Mouse (Mus musculus): ENCODE data around the gene Ppp4r4. TPM values are rescaled to one million over a fixed set of nuclear protein-coding genes. Genes with fewer than 3 reads are reported as not detected.
"Not testable (repeated sequence)": the region's sequence is repeated elsewhere in the genome, so short reads cannot be mapped to it uniquely, and the experiment has no call there.

Gene Ppp4r4
- polyA plus RNA-seq, 1 experiment from 2014 or later, result 1.0 TPM

DNA sequence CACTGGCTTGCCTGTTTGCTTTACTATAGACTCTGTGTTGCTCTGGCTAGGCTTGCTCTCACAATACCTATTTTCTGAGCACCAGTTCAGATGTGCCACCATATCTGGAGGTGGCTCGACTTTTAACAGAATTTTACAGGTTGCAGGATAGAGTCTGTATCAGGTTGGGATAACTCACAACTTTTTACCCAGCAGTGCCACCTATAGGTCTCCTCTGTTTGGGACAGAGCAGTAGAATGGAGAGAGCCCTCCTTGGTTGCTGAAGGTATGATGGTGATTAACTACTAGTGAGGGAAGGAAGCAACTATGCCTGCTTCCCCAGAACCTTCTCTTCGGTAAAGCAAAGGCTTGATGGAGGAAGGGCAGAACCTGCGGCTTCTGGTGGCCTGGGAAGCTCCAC lies 35.0 kb downstream of the Ppp4r4 start:
- ATAC-seq (ENCODE audit: insufficient read depth), result no peak
- H3K27ac ChIP-seq (replicated peaks), result no peak overlapping the region
- WGBS (ENCODE audit: insufficient replicate concordance), result 45% methylated on average over 3 of the region's 3 CpGs

DNA sequence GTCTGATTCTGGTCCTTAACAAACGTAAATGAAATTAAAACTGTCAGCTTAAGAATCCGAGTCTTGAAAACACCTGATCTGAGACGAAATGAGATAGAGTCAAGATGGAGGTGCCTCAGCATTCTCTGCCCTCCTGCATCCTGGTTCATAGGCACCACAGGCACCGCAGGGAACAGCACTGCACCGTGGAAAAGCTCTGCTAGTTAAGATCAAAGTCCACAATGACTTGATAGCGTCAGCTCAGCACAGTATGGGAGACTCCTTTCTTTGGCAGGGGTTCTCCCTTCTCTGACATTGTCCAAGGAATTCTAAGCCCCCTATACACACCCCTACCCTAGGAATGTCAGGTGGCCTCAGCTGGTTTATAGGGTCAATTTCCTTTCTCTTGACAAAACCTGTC lies 37.6 kb downstream of the Ppp4r4 start:
- H3K27me3 ChIP-seq, result no peaks in the 10 kb centered on the region

More for the DNA sequence above, 35.0 kb downstream of the Ppp4r4 start:
- no peak overlapping the region for H3K9ac ChIP-seq
- no peaks in the 10 kb centered on the region for H3K36me3 ChIP-seq (replicated peaks)
- no peaks in the 10 kb centered on the region for H3K4me1 ChIP-seq (replicated peaks)
- no peaks in the 10 kb centered on the region for H3K27me3 ChIP-seq
- no peak overlapping the region for H3K4me2 ChIP-seq
- no peak overlapping the region for H3K4me3 ChIP-seq (replicated peaks)
- H3K9me3 ChIP-seq (replicated peaks), result no peaks in the 10 kb centered on the region

DNA sequence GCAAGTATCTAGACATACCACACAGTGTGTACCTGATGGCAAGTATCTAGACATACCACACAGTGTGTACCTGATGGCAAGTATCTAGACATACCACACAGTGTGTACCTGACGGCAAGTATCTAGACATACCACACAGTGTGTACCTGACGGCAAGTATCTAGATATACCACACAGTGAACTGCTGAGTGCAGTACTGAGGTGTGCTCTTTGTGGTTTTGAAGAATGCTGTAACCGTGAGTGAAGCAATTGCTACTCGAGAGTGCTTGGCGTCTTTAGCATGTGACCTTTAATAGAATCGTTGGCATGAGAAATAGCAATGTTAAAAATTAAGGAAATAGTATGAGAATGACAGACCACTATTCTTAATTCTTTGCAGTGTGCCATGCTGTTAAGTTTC lies 46.1 kb downstream of the Ppp4r4 start:
- not testable (repeated sequence) for H3K9me3 ChIP-seq (replicated peaks); H3K4me2 ChIP-seq; H3K4me3 ChIP-seq (replicated peaks); H3K36me3 ChIP-seq (replicated peaks); H3K4me1 ChIP-seq (replicated peaks); ATAC-seq (ENCODE audit: insufficient read depth); H3K27ac ChIP-seq (replicated peaks); H3K27me3 ChIP-seq; H3K9ac ChIP-seq
- 70% methylated on average over 6 of the region's 6 CpGs for WGBS (ENCODE audit: insufficient replicate concordance)

More for the DNA sequence above, 37.6 kb downstream of the Ppp4r4 start:
- Histone ChIP-seq H3K36me3 (replicated peaks) (no peaks in the 10 kb centered on the region), H3K4me2 (no peak overlapping the region), H3K4me3 (replicated peaks) (no peak overlapping the region), H3K27ac (replicated peaks) (no peak overlapping the region), H3K9ac (no peak overlapping the region), H3K9me3 (replicated peaks) (no peaks in the 10 kb centered on the region), H3K4me1 (replicated peaks) (no peaks in the 10 kb centered on the region)
- ATAC-seq (ENCODE audit: insufficient read depth), result no peak
- 44% methylated on average over 6 of the region's 6 CpGs for WGBS (ENCODE audit: insufficient replicate concordance)

DNA sequence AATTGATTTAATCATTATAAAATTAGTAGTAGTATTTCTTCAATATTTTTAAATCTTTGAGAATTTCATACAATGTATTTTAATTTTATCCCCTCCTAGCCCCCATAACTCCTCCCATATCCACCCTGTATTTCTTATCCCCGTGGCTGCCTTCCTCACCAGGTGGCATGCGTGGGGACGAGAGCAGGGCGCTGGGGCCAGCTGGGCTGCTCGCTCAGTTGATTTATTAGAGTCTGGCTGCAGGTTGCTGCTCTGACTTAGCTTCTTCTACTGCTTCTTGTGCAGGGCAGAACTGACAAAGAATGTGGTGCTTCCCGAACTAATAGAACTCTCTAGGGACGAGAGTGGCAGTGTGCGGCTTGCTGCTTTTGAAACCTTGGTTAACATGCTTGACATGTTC lies 51.7 kb downstream of the Ppp4r4 start:
- H3K4me1 ChIP-seq (replicated peaks), result no peaks in the 10 kb centered on the region
- 68% methylated on average over 8 of the region's 8 CpGs for WGBS (ENCODE audit: insufficient replicate concordance)
- ATAC-seq (ENCODE audit: insufficient read depth), result no peak
- H3K36me3 ChIP-seq (replicated peaks), result no peaks in the 10 kb centered on the region
- no peak overlapping the region for H3K4me3 ChIP-seq (replicated peaks)
- no peaks in the 10 kb centered on the region for H3K9me3 ChIP-seq (replicated peaks)
- H3K27me3 ChIP-seq, result no peaks in the 10 kb centered on the region
- H3K27ac ChIP-seq (replicated peaks), result no peak overlapping the region
- H3K9ac ChIP-seq, result no peak overlapping the region
- no peak overlapping the region for H3K4me2 ChIP-seq

DNA sequence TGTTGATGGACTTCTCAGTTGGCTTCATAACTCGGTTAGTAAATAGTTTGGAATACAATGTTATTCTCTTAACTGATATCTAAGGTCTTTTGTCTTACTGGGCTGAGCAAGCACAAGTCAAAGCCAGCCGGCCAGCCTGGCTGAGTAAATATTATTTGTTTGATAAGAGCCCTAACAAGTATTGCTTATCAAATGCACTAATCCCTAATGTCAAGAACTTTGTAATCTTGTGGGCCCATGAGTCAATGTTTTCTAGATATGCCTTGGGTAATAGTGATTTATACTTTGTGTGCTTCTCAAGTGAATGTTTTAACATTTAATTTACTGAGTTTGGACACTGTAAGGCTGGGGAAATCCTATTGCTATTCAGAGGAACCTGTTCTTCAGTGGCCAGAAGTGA lies 66.3 kb downstream of the Ppp4r4 start:
- no peak overlapping the region for H3K4me2 ChIP-seq
- no peaks in the 10 kb centered on the region for H3K4me1 ChIP-seq (replicated peaks)
- no peaks in the 10 kb centered on the region for H3K36me3 ChIP-seq (replicated peaks)
- no peak overlapping the region for H3K4me3 ChIP-seq (replicated peaks)
- H3K9me3 ChIP-seq (replicated peaks), result no peaks in the 10 kb centered on the region
- H3K9ac ChIP-seq, result no peak overlapping the region
- ATAC-seq (ENCODE audit: insufficient read depth), result no peak
- 32% methylated on average over 2 of the region's 2 CpGs for WGBS (ENCODE audit: insufficient replicate concordance)
- H3K27me3 ChIP-seq, result no peaks in the 10 kb centered on the region
- no peak overlapping the region for H3K27ac ChIP-seq (replicated peaks)

DNA sequence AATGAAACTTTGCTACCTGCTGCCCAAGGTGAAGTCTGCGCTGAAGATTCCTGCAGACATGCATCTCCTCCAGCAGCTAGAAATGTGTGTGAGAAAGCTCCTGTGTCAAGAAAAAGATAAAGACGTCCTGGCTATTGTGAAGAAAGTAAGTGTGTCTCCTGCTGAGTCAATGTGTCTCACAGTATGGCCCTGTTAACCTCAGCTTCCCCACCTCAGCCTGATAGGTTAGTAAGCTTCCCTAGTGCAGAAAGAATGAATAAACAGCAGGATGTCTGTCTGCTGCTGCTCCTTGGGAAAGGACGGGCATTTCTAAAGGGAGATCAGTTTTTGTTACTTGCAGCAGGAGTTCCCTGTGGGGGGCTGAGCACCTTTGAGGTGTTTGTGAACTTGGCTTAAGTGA lies 68.3 kb downstream of the Ppp4r4 start:
- H3K4me1 ChIP-seq (replicated peaks), result no peaks in the 10 kb centered on the region
- H3K4me3 ChIP-seq (replicated peaks), result no peak overlapping the region
- H3K27me3 ChIP-seq, result no peaks in the 10 kb centered on the region
- no peaks in the 10 kb centered on the region for H3K9me3 ChIP-seq (replicated peaks)
- WGBS (ENCODE audit: insufficient replicate concordance), result 39% methylated on average over 3 of the region's 3 CpGs
- no peak overlapping the region for H3K4me2 ChIP-seq
- no peaks in the 10 kb centered on the region for H3K36me3 ChIP-seq (replicated peaks)
- no peak overlapping the region for H3K9ac ChIP-seq
- ATAC-seq (ENCODE audit: insufficient read depth), result no peak
- no peak overlapping the region for H3K27ac ChIP-seq (replicated peaks)

DNA sequence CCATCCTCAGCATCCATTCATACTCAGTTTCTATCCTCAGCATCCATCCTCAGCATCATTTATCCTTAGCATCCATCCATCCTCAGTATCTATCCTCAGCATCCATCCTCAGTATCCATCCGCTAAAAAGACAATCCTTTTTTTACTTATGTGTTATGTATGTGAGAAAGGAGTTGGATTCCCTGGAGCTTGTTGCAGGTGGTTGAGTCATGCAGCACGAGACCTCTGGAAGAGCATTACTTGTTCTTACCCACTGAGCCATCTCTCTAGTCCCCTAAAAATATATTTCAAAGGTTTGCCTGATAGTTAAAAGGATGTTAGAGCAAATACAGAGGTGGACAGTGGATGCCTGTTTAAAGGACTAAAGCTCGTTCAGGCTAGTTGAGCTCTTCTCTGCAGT lies 69.8 kb downstream of the Ppp4r4 start:
- no peaks in the 10 kb centered on the region for H3K4me1 ChIP-seq (replicated peaks)
- no peak overlapping the region for H3K27ac ChIP-seq (replicated peaks)
- H3K27me3 ChIP-seq, result no peaks in the 10 kb centered on the region
- H3K9me3 ChIP-seq (replicated peaks), result no peaks in the 10 kb centered on the region
- ATAC-seq (ENCODE audit: insufficient read depth), result no peak
- H3K36me3 ChIP-seq (replicated peaks), result no peaks in the 10 kb centered on the region
- no peak overlapping the region for H3K4me3 ChIP-seq (replicated peaks)
- no peak overlapping the region for H3K9ac ChIP-seq
- WGBS (ENCODE audit: insufficient replicate concordance), result 51% methylated on average over 3 of the region's 3 CpGs
- no peak overlapping the region for H3K4me2 ChIP-seq

DNA sequence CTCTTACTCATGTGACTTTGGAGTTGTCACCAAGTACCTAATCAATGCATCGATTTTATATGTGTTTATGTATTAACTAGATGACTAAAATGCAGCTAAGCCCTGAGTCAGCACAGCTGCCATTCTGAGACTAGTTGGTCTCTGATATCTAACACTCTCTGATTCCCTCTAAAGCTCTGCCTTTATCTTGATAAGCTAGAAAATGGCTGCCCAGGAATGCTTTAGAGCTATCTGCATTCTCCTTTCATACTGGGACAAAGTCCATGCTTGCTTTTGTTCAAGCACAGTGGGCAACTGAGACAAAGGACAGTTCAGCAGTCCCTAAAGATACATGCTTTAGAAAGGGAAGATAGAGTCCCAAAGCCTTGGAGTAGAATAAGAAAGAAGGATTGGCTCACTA lies 83.1 kb downstream of the Ppp4r4 start:
- no peak overlapping the region for H3K27ac ChIP-seq (replicated peaks)
- ATAC-seq (ENCODE audit: insufficient read depth), result no peak
- H3K9me3 ChIP-seq (replicated peaks), result no peaks in the 10 kb centered on the region
- H3K4me2 ChIP-seq, result no peak overlapping the region
- no peaks in the 10 kb centered on the region for H3K4me1 ChIP-seq (replicated peaks)
- no peaks in the 10 kb centered on the region for H3K27me3 ChIP-seq
- no peak overlapping the region for H3K9ac ChIP-seq
- no peak overlapping the region for H3K4me3 ChIP-seq (replicated peaks)
- WGBS (ENCODE audit: insufficient replicate concordance), result 71% methylated on average over 1 of the region's 1 CpGs
- H3K36me3 ChIP-seq (replicated peaks), result 0 out of 2 replicates have a peak, but pooled peaks cover 6% of the 10 kb centered on the region

DNA sequence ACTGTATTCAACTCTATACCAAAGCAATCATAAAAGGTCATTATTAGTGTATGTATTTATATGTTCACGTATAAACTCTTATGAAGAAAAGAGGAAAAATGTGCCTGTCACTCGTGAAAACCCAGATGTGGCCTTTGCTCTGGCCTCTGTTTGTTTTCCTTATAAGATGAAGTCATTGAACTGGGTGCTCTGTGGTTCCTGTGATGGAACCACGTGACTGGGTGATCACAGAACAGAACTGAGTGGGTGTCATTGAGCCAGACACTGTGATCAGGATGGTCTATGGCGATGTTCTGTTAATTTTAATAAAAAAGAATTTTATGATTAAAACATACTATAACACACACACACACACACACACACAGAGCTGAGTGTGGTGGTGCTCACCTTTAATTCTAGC lies 83.7 kb downstream of the Ppp4r4 start:
- H3K4me2 ChIP-seq, result no peak overlapping the region
- no peak for ATAC-seq (ENCODE audit: insufficient read depth)
- no peak overlapping the region for H3K9ac ChIP-seq
- H3K9me3 ChIP-seq (replicated peaks), result no peaks in the 10 kb centered on the region
- 0 out of 2 replicates have a peak, but pooled peaks cover 2% of the 10 kb centered on the region for H3K36me3 ChIP-seq (replicated peaks)
- 45% methylated on average over 4 of the region's 4 CpGs for WGBS (ENCODE audit: insufficient replicate concordance)
- no peaks in the 10 kb centered on the region for H3K27me3 ChIP-seq
- H3K4me3 ChIP-seq (replicated peaks), result no peak overlapping the region
- H3K27ac ChIP-seq (replicated peaks), result no peak overlapping the region
- no peaks in the 10 kb centered on the region for H3K4me1 ChIP-seq (replicated peaks)

DNA sequence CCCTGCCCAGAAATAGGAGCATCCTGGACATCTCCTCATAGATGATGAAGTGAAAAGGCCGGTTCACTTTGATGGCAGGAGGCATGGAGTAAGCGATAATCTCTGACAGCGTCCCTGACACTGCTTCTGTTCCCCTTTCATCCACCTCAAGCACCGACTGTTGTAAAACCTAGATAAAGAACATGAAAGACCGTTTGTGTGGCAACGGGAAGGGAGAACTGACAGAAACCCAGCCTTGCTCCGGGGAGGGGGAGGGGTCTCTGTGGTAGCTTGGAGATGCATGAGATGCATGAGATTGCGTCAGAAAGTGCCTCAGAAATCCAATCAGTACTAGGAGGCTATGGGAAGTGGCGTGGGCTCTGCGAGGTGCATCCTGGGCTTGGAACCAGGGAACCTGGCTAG lies 84.8 kb downstream of the Ppp4r4 start:
- H3K27ac ChIP-seq (replicated peaks), result no peak overlapping the region
- 44% methylated on average over 10 of the region's 10 CpGs for WGBS (ENCODE audit: insufficient replicate concordance)
- H3K36me3 ChIP-seq (replicated peaks), result no peaks in the 10 kb centered on the region
- no peaks in the 10 kb centered on the region for H3K27me3 ChIP-seq
- H3K4me2 ChIP-seq, result no peak overlapping the region
- H3K4me1 ChIP-seq (replicated peaks), result no peaks in the 10 kb centered on the region
- no peaks in the 10 kb centered on the region for H3K9me3 ChIP-seq (replicated peaks)
- H3K9ac ChIP-seq, result no peak overlapping the region
- no peak overlapping the region for H3K4me3 ChIP-seq (replicated peaks)
- no peak for ATAC-seq (ENCODE audit: insufficient read depth)

DNA sequence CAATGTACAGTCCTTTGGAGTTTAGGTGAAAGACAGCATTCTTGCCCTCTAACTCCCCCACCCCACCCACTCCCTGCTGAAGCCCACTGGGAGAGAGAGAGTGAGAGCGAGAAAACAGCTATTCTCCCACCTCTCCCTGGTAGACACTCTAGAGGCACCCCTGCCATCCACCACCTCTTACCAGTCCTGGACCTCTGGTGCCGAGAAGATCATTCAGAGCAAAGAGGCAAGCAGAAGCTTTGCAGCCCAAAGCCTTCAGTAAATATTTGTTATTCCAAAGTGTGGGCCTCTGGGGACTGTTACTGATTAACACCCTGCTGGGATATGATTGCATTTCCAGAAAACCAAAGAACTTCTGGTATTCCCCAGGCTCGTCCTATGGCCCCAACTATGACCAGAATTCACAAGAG lies 99.1 kb downstream of the Ppp4r4 start, which contains the start of gene Serpina10:
TSS of gene Serpina10 (minus strand) at position 242 of the 410 bp plus-strand sequence.
- 54% methylated on average over 3 of the region's 3 CpGs for WGBS (ENCODE audit: insufficient replicate concordance)

DNA sequence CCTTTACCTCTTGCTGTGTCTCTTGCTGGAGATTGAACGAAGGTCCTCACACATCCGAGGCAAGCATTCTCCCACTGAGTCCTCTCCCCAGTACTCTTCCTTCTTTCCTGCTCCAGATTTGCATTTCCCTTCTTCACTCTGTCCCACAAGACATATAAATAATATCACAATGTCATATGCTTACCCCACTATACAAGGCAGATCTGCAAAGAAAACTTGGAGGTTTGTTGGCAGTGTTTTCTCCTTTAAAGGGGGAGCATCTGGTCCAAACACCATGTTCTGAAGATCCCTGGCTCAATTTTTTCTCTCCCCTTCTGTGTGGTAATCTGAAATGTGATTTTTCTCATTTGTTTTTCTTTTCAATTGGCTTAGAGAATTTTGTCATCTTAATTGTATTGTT lies 102.3 kb downstream of the Ppp4r4 start:
- no peak for ATAC-seq (ENCODE audit: insufficient read depth)
- H3K4me1 ChIP-seq (replicated peaks), result no peaks in the 10 kb centered on the region

More for the DNA sequence above, 99.1 kb downstream of the Ppp4r4 start, which contains the start of gene Serpina10:
- ATAC-seq (ENCODE audit: insufficient read depth), result peak; percentile 65
- peak within 1 kb of the TSS; percentile 53 for H3K27ac ChIP-seq (replicated peaks)
- no peaks in the 10 kb centered on the region for H3K9me3 ChIP-seq (replicated peaks)
- no peaks in the 10 kb centered on the region for H3K4me1 ChIP-seq (replicated peaks)
- H3K4me3 ChIP-seq (replicated peaks), result peak within 1 kb of the TSS; percentile 47
- 0 out of 2 replicates have a peak, but pooled peaks cover 5% of the 10 kb centered on the region for H3K36me3 ChIP-seq (replicated peaks)
- no peaks in the 10 kb centered on the region for H3K27me3 ChIP-seq
- H3K4me2 ChIP-seq, result peak within 1 kb of the TSS; percentile 53
- H3K9ac ChIP-seq, result peak within 1 kb of the TSS; percentile 22; the same call in 1 of the 2 replicates

More for the DNA sequence above, 102.3 kb downstream of the Ppp4r4 start:
- 47% methylated on average over 2 of the region's 2 CpGs for WGBS (ENCODE audit: insufficient replicate concordance)
- no peaks in the 10 kb centered on the region for H3K9me3 ChIP-seq (replicated peaks)
- no peaks in the 10 kb centered on the region for H3K27me3 ChIP-seq
- no peak overlapping the region for H3K9ac ChIP-seq
- H3K36me3 ChIP-seq (replicated peaks), result no peaks in the 10 kb centered on the region
- no peak overlapping the region for H3K4me3 ChIP-seq (replicated peaks)
- H3K27ac ChIP-seq (replicated peaks), result no peak overlapping the region
- H3K4me2 ChIP-seq, result no peak overlapping the region
